Comparison of ENCODE assay signal across 23 mouse cellular contexts in the genomic region with DNA sequence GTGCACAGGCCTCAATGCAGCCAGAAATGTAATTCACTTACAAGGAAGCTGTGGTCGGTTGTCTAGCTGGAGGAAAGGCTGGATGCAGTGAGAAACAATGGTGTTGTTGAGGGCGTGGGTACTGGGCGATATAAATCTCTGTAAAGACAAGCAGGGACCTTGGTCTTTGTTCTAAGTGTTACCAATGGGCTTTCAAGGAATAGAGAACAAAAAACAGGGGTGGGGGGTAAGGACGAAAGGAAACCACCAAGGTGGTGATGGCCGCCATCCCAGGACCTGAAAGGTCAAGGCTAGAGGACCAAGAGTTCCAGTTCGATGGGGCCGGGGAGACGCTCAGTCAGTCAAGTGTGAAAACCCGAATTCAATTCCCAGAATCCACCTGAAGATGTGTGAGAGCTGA. TPM values are rescaled to one million over a fixed set of nuclear protein-coding genes. Genes with fewer than 3 reads are reported as not detected.
"Had no signal": no experiment of that assay in that cellular context is flagged by ENCODE, and none has a peak within 500 bp of the region (broad histone marks: within the 10 kb centered on the region; RNA-seq: fewer than 3 reads in every experiment).

No protein-coding gene starts in this region.

- H3K4me2 ChIP-seq: kidney, embryonic 15.5 days; limb, embryonic 15.5 days; liver, embryonic 12.5 days; midbrain, embryonic 12.5 days; neural tube, embryonic 13.5 days; stomach, embryonic 15.5 days had no signal

- DNase-seq: kidney, adult 2 months; kidney, postnatal 36 days; layer of hippocampus, adult 9-11 months; layer of hippocampus, postnatal 36 days; retina, postnatal 1 day; right cerebral cortex, postnatal 4 days; spleen, adult 18-20 months; thymus, postnatal 36 days had no signal

- H3K36me3 ChIP-seq: kidney, embryonic 15.5 days; limb, embryonic 15.5 days; liver, embryonic 12.5 days; midbrain, embryonic 12.5 days; neural tube, embryonic 13.5 days; stomach, embryonic 15.5 days had no signal

- H3K4me1 ChIP-seq: midbrain, embryonic 12.5 days had no signal

- ATAC-seq: liver, embryonic 12.5 days; midbrain, embryonic 16.5 days had no signal

- H3K27me3 ChIP-seq: kidney, embryonic 15.5 days; limb, embryonic 15.5 days; midbrain, embryonic 12.5 days; neural tube, embryonic 13.5 days; stomach, embryonic 15.5 days had no signal

- H3K9me3 ChIP-seq: kidney, embryonic 15.5 days; limb, embryonic 15.5 days; liver, embryonic 12.5 days; midbrain, embryonic 12.5 days; neural tube, embryonic 13.5 days; stomach, embryonic 15.5 days had no signal

- H3K27ac ChIP-seq: limb, embryonic 15.5 days; liver, embryonic 12.5 days; midbrain, embryonic 12.5 days; neural tube, embryonic 13.5 days; stomach, embryonic 15.5 days had no signal

- H3K4me3 ChIP-seq: kidney, embryonic 15.5 days; limb, embryonic 15.5 days; liver, embryonic 12.5 days; midbrain, embryonic 12.5 days; neural tube, embryonic 13.5 days; stomach, embryonic 15.5 days had no signal

- H3K9ac ChIP-seq: kidney, embryonic 15.5 days; limb, embryonic 15.5 days; liver, embryonic 12.5 days; midbrain, embryonic 12.5 days; neural tube, embryonic 13.5 days; stomach, embryonic 15.5 days had no signal

RNA-seq across cellular contexts. Expression of gene Gm17581, which starts 2.1 kb away (rescaled TPM):
- total RNA-seq: layer of hippocampus, adult 18-20 months; layer of hippocampus, postnatal 36 days; left cerebral cortex, adult 8-10 months; left cerebral cortex, postnatal 25 days; megakaryocyte-erythroid progenitor cell, adult 5-6 weeks had no signal
- polyA plus RNA-seq: kidney, adult 2 months; kidney, embryonic 15.5 days; limb, embryonic 11.5 days; limb, embryonic 15.5 days; liver, embryonic 12.5 days; liver, embryonic 16.5 days; midbrain, embryonic 12.5 days; midbrain, embryonic 16.5 days; neural tube, embryonic 13.5 days; stomach, embryonic 15.5 days; testis, adult 2 months; thymus, postnatal 0 days had no signal

RNA-seq across cellular contexts. Expression of gene Procr, which starts 13.1 kb away (rescaled TPM):
- total RNA-seq: megakaryocyte-erythroid progenitor cell, adult 5-6 weeks had no signal

RNA-seq across cellular contexts. Expression of gene Mmp24, which starts 37.3 kb away (rescaled TPM):
- polyA plus RNA-seq: limb, embryonic 11.5 days; liver, embryonic 16.5 days had no signal
